11 mouse cellular contexts compared by ENCODE assay signal in genomic region chr4:152106746-152107145, GRCm38 (mm10). TPM values are rescaled to one million over a fixed set of nuclear protein-coding genes. Genes with fewer than 3 reads are reported as not detected.
DNase-seq lines count a peak whose midpoint lies in the region; ATAC-seq and TF ChIP-seq lines count a peak whose summit lies in the region.
"Had no signal": no experiment of that assay in that cellular context is flagged by ENCODE, and none has a peak within 500 bp of the region (broad histone marks: within the 10 kb centered on the region; RNA-seq: fewer than 3 reads in every experiment).

No protein-coding gene starts in this region.

- no peak overlapping the region for H3K4me2 ChIP-seq in hindbrain, embryonic 14.5 days (replicated peaks)
- H3K4me2 ChIP-seq in intestine, embryonic 15.5 days (replicated peaks): peak overlapping the region; percentile 79
- peak overlapping the region; percentile 95 for H3K4me2 ChIP-seq in liver, embryonic 13.5 days

- no peak for DNase-seq in hindbrain, embryonic 10.5 days (ENCODE audit: low spot score)
- DNase-seq in hindbrain, embryonic 14.5 days (ENCODE audit: low spot score): no peak
- no peak for DNase-seq in ES-E14 (ENCODE audit: low read depth, low spot score)
- DNase-seq in liver, embryonic 13.5 days: no peak
- no peak for DNase-seq in cerebellum, postnatal 14 days
- DNase-seq in testis, postnatal 14 days (ENCODE audit: low spot score): no peak
- DNase-seq: thymus, adult 2 months had no signal

- no peak for ATAC-seq in hindbrain, embryonic 14.5 days (ENCODE audit: low FRiP score)
- ATAC-seq in intestine, embryonic 15.5 days: no peak
- ATAC-seq in liver, embryonic 13.5 days (ENCODE audit: low read depth): no peak

- H3K4me1 ChIP-seq in hindbrain, embryonic 10.5 days (replicated peaks): peaks cover 37% of the 10 kb centered on the region
- peaks cover 14% of the 10 kb centered on the region for H3K4me1 ChIP-seq in hindbrain, embryonic 14.5 days (replicated peaks; ENCODE audit: control insufficient read depth, insufficient read depth, low read length)
- peaks cover 8 to 34% of the 10 kb centered on the region in 2 experiments; a peak in 3 of 4 replicates for H3K4me1 ChIP-seq in ES-E14 (ENCODE audit: control insufficient read depth in 2 of 2, insufficient read depth in 2 of 2, low read length in 2 of 2, poor library complexity in 1 of 2)
- H3K4me1 ChIP-seq in intestine, embryonic 15.5 days (replicated peaks): peaks cover 6% of the 10 kb centered on the region
- H3K4me1 ChIP-seq in liver, embryonic 13.5 days (replicated peaks): peaks cover 54% of the 10 kb centered on the region

- peaks cover 76% of the 10 kb centered on the region for H3K36me3 ChIP-seq in hindbrain, embryonic 10.5 days
- H3K36me3 ChIP-seq in hindbrain, embryonic 14.5 days (replicated peaks; ENCODE audit: control insufficient read depth, insufficient read depth): peaks cover 29% of the 10 kb centered on the region
- peaks cover 66% of the 10 kb centered on the region for H3K36me3 ChIP-seq in ES-E14 (ENCODE audit: control insufficient read depth, insufficient read depth, low read length, poor library complexity, severe bottlenecking)
- H3K36me3 ChIP-seq in intestine, embryonic 15.5 days: peaks cover 14% of the 10 kb centered on the region
- H3K36me3 ChIP-seq in liver, embryonic 13.5 days: peaks cover 64% of the 10 kb centered on the region

- H3K9ac ChIP-seq in hindbrain, embryonic 14.5 days: no peak overlapping the region
- H3K9ac ChIP-seq in ES-E14 (ENCODE audit: insufficient read depth, low read depth, low read length, poor library complexity, severe bottlenecking): no peak overlapping the region
- no peak overlapping the region for H3K9ac ChIP-seq in intestine, embryonic 15.5 days
- peak overlapping the region; percentile 72 for H3K9ac ChIP-seq in liver, embryonic 13.5 days

- H3K4me3 ChIP-seq in hindbrain, embryonic 10.5 days: peak overlapping the region; percentile 54; the same call in 1 of the 2 replicates
- no peak overlapping the region for H3K4me3 ChIP-seq in hindbrain, embryonic 14.5 days (replicated peaks; ENCODE audit: low read length)
- no peak overlapping the region for H3K4me3 ChIP-seq in ES-E14 (ENCODE audit: insufficient read depth in 1 of 2, low read depth in 1 of 2, low read length in 2 of 2, poor library complexity in 1 of 2, severe bottlenecking in 1 of 2)
- no peak overlapping the region for H3K4me3 ChIP-seq in intestine, embryonic 15.5 days (replicated peaks)
- peak overlapping the region; percentile 62; the same call in 1 of the 2 replicates for H3K4me3 ChIP-seq in liver, embryonic 13.5 days (replicated peaks)

- peaks cover 38% of the 10 kb centered on the region for H3K27me3 ChIP-seq in hindbrain, embryonic 10.5 days (ENCODE audit: insufficient read depth, poor library complexity, severe bottlenecking)
- H3K27me3 ChIP-seq in hindbrain, embryonic 14.5 days (ENCODE audit: control insufficient read depth, insufficient read depth, low read length): no peaks in the 10 kb centered on the region
- no peaks in the 10 kb centered on the region for H3K27me3 ChIP-seq in intestine, embryonic 15.5 days (replicated peaks)
- H3K27me3 ChIP-seq in liver, embryonic 13.5 days: no peaks in the 10 kb centered on the region

- no peaks in the 10 kb centered on the region for H3K9me3 ChIP-seq in hindbrain, embryonic 10.5 days
- H3K9me3 ChIP-seq in hindbrain, embryonic 14.5 days (ENCODE audit: control insufficient read depth, low read length): no peaks in the 10 kb centered on the region
- no peaks in the 10 kb centered on the region for H3K9me3 ChIP-seq in ES-E14 (ENCODE audit: control insufficient read depth, insufficient read depth, low read depth, low read length)
- H3K9me3 ChIP-seq in intestine, embryonic 15.5 days: no peaks in the 10 kb centered on the region
- no peaks in the 10 kb centered on the region for H3K9me3 ChIP-seq in liver, embryonic 13.5 days (replicated peaks)
- H3K9me3 ChIP-seq: midbrain, embryonic 12.5 days had no signal

- in situ Hi-C loops in ES-E14 (cut with MboI; ENCODE audit: low sequenced_read_pairs in 2 of 2, unreplicated experiment in 2 of 2): no loop called here

- 53% methylated on average over 9 of the region's 9 CpGs for WGBS in hindbrain, embryonic 10.5 days
- WGBS in hindbrain, embryonic 14.5 days: 55% methylated on average over 9 of the region's 9 CpGs
- whole genome bisulfite sequencing in intestine, embryonic 15.5 days: 70% methylated on average over 9 of the region's 9 CpGs
- 45% methylated on average over 9 of the region's 9 CpGs for WGBS in liver, embryonic 13.5 days (ENCODE audit: insufficient replicate concordance)

- no peak overlapping the region for H3K27ac ChIP-seq in hindbrain, embryonic 10.5 days
- H3K27ac ChIP-seq in hindbrain, embryonic 14.5 days: no peak overlapping the region
- H3K27ac ChIP-seq in ES-E14 (ENCODE audit: insufficient read depth, low read depth, low read length, poor library complexity, severe bottlenecking): 0 out of 2 replicates have a peak overlapping the region, but pooled peaks have one; percentile 13
- no peak overlapping the region for H3K27ac ChIP-seq in intestine, embryonic 15.5 days
- H3K27ac ChIP-seq in liver, embryonic 13.5 days: peak overlapping the region; percentile 96
- H3K27ac ChIP-seq: midbrain, embryonic 12.5 days had no signal

TF ChIP-seq in ES-E14, 5 proteins besides CTCF, POLR2A, EP300 and RAD21:
- no peak for TF ChIP-seq ZNF384 (IDR thresholded peaks at IDR 0.05; ENCODE audit: low read depth, low read length)
- TF ChIP-seq MAFK (IDR thresholded peaks at IDR 0.05; ENCODE audit: insufficient read depth, low read depth, low read length): no peak
- no peak for TF ChIP-seq HCFC1 (IDR thresholded peaks at IDR 0.05; ENCODE audit: borderline replicate concordance, insufficient read depth, low read length)
- TF ChIP-seq ZC3H11A (IDR thresholded peaks at IDR 0.05; ENCODE audit: borderline replicate concordance, low read depth, low read length): no peak
- no peak for TF ChIP-seq CHD2 (IDR thresholded peaks at IDR 0.05; ENCODE audit: low read depth, low read length)

RNA-seq across cellular contexts. Expression of gene Tnfrsf25, which starts 9.0 kb away (rescaled TPM):
- 0.70 and 0.82 TPM in 2 replicates for polyA plus RNA-seq in hindbrain, embryonic 10.5 days (2016; fragmentation: Nextera tagmentation; extraction: Ambion mirVana)
- 0.94 and 0.95 TPM in 2 replicates for polyA plus RNA-seq in hindbrain, embryonic 14.5 days (2014; fragmentation: Nextera tagmentation; extraction: Ambion mirVana)
- 3.8 and 5.7 TPM in 2 replicates for total RNA-seq in ES-E14 (2012; rRNA removed)
- 1.4 and 1.5 TPM in 2 replicates for polyA plus RNA-seq in intestine, embryonic 15.5 days (2015; fragmentation: Nextera tagmentation; extraction: Ambion mirVana)
- 0.37 and 0.48 TPM in 2 replicates for polyA plus RNA-seq in liver, embryonic 13.5 days (2015; fragmentation: Nextera tagmentation; extraction: Ambion mirVana)

RNA-seq across cellular contexts. Expression of gene Plekhg5, which starts 34.4 kb away (rescaled TPM):
- 9.6 and 12.4 TPM in 2 replicates for polyA plus RNA-seq in hindbrain, embryonic 10.5 days (2016; fragmentation: Nextera tagmentation; extraction: Ambion mirVana)
- 10.0 and 10.9 TPM in 2 replicates for polyA plus RNA-seq in hindbrain, embryonic 14.5 days (2014; fragmentation: Nextera tagmentation; extraction: Ambion mirVana)
- 37.3 and 81.4 TPM in 2 replicates for total RNA-seq in ES-E14 (2012; rRNA removed)
- 11.0 and 12.9 TPM in 2 replicates for polyA plus RNA-seq in intestine, embryonic 15.5 days (2015; fragmentation: Nextera tagmentation; extraction: Ambion mirVana)
- polyA plus RNA-seq in liver, embryonic 13.5 days (2015; fragmentation: Nextera tagmentation; extraction: Ambion mirVana): 4.9 and 5.1 TPM in 2 replicates

RNA-seq across cellular contexts. Expression of gene Espn, which starts 45.4 kb away (rescaled TPM):
- 1.6 and 6.5 TPM in 2 replicates for polyA plus RNA-seq in hindbrain, embryonic 10.5 days (2016; fragmentation: Nextera tagmentation; extraction: Ambion mirVana)
- 0.25 and 0.40 TPM in 2 replicates for polyA plus RNA-seq in hindbrain, embryonic 14.5 days (2014; fragmentation: Nextera tagmentation; extraction: Ambion mirVana)
- total RNA-seq in ES-E14 (2012; rRNA removed): 5.6 and 6.6 TPM in 2 replicates
- 29.2 and 30.8 TPM in 2 replicates for polyA plus RNA-seq in intestine, embryonic 15.5 days (2015; fragmentation: Nextera tagmentation; extraction: Ambion mirVana)
- polyA plus RNA-seq in liver, embryonic 13.5 days (2015; fragmentation: Nextera tagmentation; extraction: Ambion mirVana): 1.8 and 2.1 TPM in 2 replicates

RNA-seq across cellular contexts. Expression of gene Hes2, which starts 51.9 kb away (rescaled TPM):
- polyA plus RNA-seq in hindbrain, embryonic 10.5 days (2016; fragmentation: Nextera tagmentation; extraction: Ambion mirVana): 4.2 and 4.7 TPM in 2 replicates
- not detected in 2 replicates for polyA plus RNA-seq in hindbrain, embryonic 14.5 days (2014; fragmentation: Nextera tagmentation; extraction: Ambion mirVana)
- total RNA-seq in ES-E14 (2012; rRNA removed): 0.32 and 0.58 TPM in 2 replicates
- 0.30 and 0.42 TPM in 2 replicates for polyA plus RNA-seq in intestine, embryonic 15.5 days (2015; fragmentation: Nextera tagmentation; extraction: Ambion mirVana)
- 0.06 TPM in 1 of 2 replicates, not detected in the other for polyA plus RNA-seq in liver, embryonic 13.5 days (2015; fragmentation: Nextera tagmentation; extraction: Ambion mirVana)
- total RNA-seq: layer of hippocampus, postnatal 14 days had no signal
- polyA plus RNA-seq: heart, postnatal 0 days had no signal

Comparison
In these comparisons a context has a peak if more than half of its experiments do, and no peak if none do; other contexts are left out.
1. H3K4me3 ChIP-seq: peak in hindbrain, embryonic 10.5 days (single experiment) and liver, embryonic 13.5 days (single experiment); none in hindbrain, embryonic 14.5 days (single experiment), ES-E14 (0 of 2) and intestine, embryonic 15.5 days (single experiment).
2. H3K27ac ChIP-seq: peak in ES-E14 (single experiment) and liver, embryonic 13.5 days (single experiment); none in hindbrain, embryonic 10.5 days (single experiment), hindbrain, embryonic 14.5 days (single experiment) and intestine, embryonic 15.5 days (single experiment).